Mouse (Mus musculus): Measurements from ENCODE around the gene Brat1. TPM values are rescaled to one million over a fixed set of nuclear protein-coding genes. Genes with fewer than 3 reads are reported as not detected.

The Brat1 gene
- total RNA-seq, 2 experiments from 2014 or later = 24.8 to 27.4 TPM

Other genes with a start within 250 kb of the Brat1 start
- gene Chst12, start 199.5 kb upstream of the Brat1 start, total RNA-seq (2021) = 10 to 100 TPM; 19.7 to 19.8 TPM
- gene Grifin, start 139.9 kb upstream of the Brat1 start, total RNA-seq (2021) = not detected
- gene Lfng, start 97.7 kb upstream of the Brat1 start, total RNA-seq (2021) = 10 to 100 TPM; 18.8 to 28.4 TPM
- 100 to 1,000 TPM; 342 to 349 TPM for gene Ttyh3, start 56.0 kb upstream of the Brat1 start, total RNA-seq (2021)
- gene Iqce, start 2.6 kb upstream of the Brat1 start, total RNA-seq (2021) = 10 to 100 TPM; 49.0 to 63.8 TPM
- gene Amz1, start 19.1 kb downstream of the Brat1 start, total RNA-seq (2021) = 10 to 100 TPM; 17.4 to 20.5 TPM
- gene Gna12, start 125.4 kb downstream of the Brat1 start, total RNA-seq (2021) = 10 to 100 TPM; 68.1 to 73.8 TPM